Mouse (Mus musculus) C2C12 (cell line): ENCODE measurements around the gene Arhgap4.

Experiments
- CEBPB ChIP-seq: IDR thresholded peaks from one replicate; pipeline ENCODE4 v1.6.1; 2011; ENCODE audit warnings: low read depth, mild to moderate bottlenecking, control low read depth, moderate library complexity
- CTCF ChIP-seq: IDR thresholded peaks from one replicate; pipeline ENCODE4 v1.5.1; 2011; ENCODE audit not compliant: control insufficient read depth, insufficient read depth, insufficient read length
- USF1 ChIP-seq: IDR thresholded peaks from one replicate; pipeline ENCODE4 v1.6.1; 2011; ENCODE audit warnings: low read depth, mild to moderate bottlenecking, control low read depth, moderate library complexity

DNA sequence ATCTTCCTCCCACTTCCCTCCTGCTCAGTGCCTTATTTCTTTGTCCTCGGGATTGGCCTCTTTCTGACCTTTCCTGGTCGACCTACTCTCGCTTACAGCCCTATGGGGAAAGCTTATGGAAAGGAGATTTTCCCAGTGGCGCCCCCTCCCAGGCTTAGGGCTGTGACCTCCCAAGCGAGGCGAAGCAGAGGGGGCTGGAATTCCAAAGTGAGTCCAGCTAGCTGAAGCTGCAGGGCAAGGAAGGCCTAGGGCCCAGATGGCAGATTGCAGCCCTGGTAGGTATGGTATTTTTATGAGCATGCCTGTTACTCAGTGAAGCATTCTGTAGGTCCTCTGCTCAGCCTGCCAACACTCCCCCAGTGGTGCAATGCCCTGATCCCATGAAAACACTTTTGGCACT is 40.2 kb downstream of the Arhgap4 start:
- TF ChIP-seq CTCF (no peak), USF1 (no peak), CEBPB (no peak)
